Mouse (Mus musculus): ENCODE measurements at regions not wholly inside any gene's neighbourhood (a gene's known extent, or its start where the extent isn't known, plus 50 kb on each side); places are given as distances from the start of the nearest gene placed in this dataset.

- WGBS = 87% methylated on average over 2 of the region's 2 CpGs
Measured at GRCm38 (mm10) chr6:93265164-93265563, 321.9 kb upstream of the Adamts9 start.

DNA sequence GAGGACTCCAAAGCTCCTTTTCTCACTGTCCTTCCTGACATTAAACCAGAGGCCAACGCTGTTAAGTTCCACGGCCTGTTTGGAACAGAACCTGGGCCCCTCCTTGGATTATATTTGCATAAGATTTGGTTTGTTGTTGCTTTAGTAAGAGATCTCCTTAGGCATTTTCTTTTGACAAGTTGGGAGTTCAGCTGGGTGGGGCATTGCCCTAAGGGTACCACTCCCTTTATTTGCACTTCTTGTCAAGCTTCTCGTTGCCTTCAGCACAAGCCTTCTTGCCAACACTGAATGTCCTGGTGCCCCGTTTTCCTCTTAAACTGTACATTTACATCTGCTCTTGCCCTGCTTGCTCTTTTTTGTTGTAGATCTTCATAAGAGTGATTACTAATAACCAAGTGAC, 317.5 kb upstream of the Adamts9 start:
- no peak overlapping the region for H3K4me2 ChIP-seq (ENCODE audit: low read depth, low read length, poor library complexity, severe bottlenecking)
- no peak for ATAC-seq (ENCODE audit: low FRiP score)
- TF ChIP-seq CTCF (IDR thresholded peaks at IDR 0.05) = no peak

More at GRCm38 (mm10) chr6:93265164-93265563, 321.9 kb upstream of the Adamts9 start:
- no peaks in the 10 kb centered on the region for H3K9me3 ChIP-seq (ENCODE audit: low read length)
- no peak overlapping the region for H3K4me2 ChIP-seq (ENCODE audit: low read depth, low read length, poor library complexity, severe bottlenecking)
- no peak for ATAC-seq (ENCODE audit: low FRiP score)
- TF ChIP-seq CTCF (IDR thresholded peaks at IDR 0.05) = no peak
- no peak overlapping the region for H3K27ac ChIP-seq (ENCODE audit: low read depth, low read length)
- H3K4me1 ChIP-seq (ENCODE audit: insufficient read depth, low read length) = no peaks in the 10 kb centered on the region
- no peak overlapping the region for H3K4me3 ChIP-seq (ENCODE audit: low read depth, low read length)
- no peaks in the 10 kb centered on the region for H3K36me3 ChIP-seq (ENCODE audit: insufficient read depth, low read length)
- H3K9ac ChIP-seq (replicated peaks; ENCODE audit: low read length, poor library complexity, severe bottlenecking) = no peak overlapping the region
- DNase-seq (ENCODE audit: low spot score) = no peak
- no peaks in the 10 kb centered on the region for H3K27me3 ChIP-seq (ENCODE audit: insufficient read depth, low read length)

DNA sequence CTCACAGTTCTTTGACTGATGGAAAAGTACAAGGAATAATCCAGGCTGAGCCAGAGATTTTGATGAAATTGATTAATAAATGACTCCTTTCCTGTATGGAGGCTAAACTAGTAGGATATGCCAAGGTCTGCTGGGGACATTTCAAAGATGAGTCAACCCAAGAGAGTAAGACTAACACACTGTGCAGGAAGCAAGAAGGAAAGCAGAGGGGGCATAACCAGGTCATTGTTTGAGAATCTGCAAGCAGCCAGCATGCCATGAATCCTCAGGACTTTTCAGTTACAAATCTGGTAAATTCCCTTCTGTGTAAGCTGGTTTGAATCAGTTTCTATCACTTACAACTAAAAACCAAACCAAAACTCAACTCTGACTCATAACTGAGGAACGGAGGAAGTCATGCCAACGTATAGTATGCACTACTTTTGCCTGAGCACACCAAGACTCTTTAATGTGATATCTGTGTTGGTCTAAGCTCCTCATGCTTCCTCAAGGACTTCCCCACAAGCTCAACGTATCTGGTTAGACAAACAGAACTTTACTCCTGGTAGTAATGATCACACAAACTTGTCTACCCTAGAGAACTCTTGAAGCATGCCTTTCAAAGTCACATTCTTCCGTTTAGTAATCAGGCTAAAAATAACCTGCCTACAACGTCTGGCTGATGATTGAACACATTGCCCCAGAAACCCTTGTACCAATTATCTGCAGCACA, 314.0 kb upstream of the Adamts9 start:
- 88% methylated on average over 5 of the region's 5 CpGs for WGBS
- H3K9me3 ChIP-seq (ENCODE audit: low read length) = no peaks in the 10 kb centered on the region
- no peak for TF ChIP-seq CTCF (IDR thresholded peaks at IDR 0.05)
- H3K4me2 ChIP-seq (ENCODE audit: low read depth, low read length, poor library complexity, severe bottlenecking) = no peak overlapping the region
- H3K36me3 ChIP-seq (ENCODE audit: insufficient read depth, low read length) = no peaks in the 10 kb centered on the region
- no peaks in the 10 kb centered on the region for H3K27me3 ChIP-seq (ENCODE audit: insufficient read depth, low read length)
- no peaks in the 10 kb centered on the region for H3K4me1 ChIP-seq (ENCODE audit: insufficient read depth, low read length)
- no peak overlapping the region for H3K4me3 ChIP-seq (ENCODE audit: low read depth, low read length)
- no peak overlapping the region for H3K27ac ChIP-seq (ENCODE audit: low read depth, low read length)
- DNase-seq (ENCODE audit: low spot score) = no peak
- no peak overlapping the region for H3K9ac ChIP-seq (replicated peaks; ENCODE audit: low read length, poor library complexity, severe bottlenecking)
- ATAC-seq (ENCODE audit: low FRiP score) = no peak

More for the DNA sequence above, 317.5 kb upstream of the Adamts9 start:
- WGBS = 89% methylated on average over 4 of the region's 4 CpGs
- H3K4me1 ChIP-seq (ENCODE audit: insufficient read depth, low read length) = no peaks in the 10 kb centered on the region
- no peak overlapping the region for H3K4me3 ChIP-seq (ENCODE audit: low read depth, low read length)
- no peak overlapping the region for H3K27ac ChIP-seq (ENCODE audit: low read depth, low read length)
- no peaks in the 10 kb centered on the region for H3K36me3 ChIP-seq (ENCODE audit: insufficient read depth, low read length)
- DNase-seq (ENCODE audit: low spot score) = no peak
- no peaks in the 10 kb centered on the region for H3K9me3 ChIP-seq (ENCODE audit: low read length)
- no peak overlapping the region for H3K9ac ChIP-seq (replicated peaks; ENCODE audit: low read length, poor library complexity, severe bottlenecking)
- no peaks in the 10 kb centered on the region for H3K27me3 ChIP-seq (ENCODE audit: insufficient read depth, low read length)

- no peak for TF ChIP-seq CTCF (IDR thresholded peaks at IDR 0.05)
- ATAC-seq (ENCODE audit: low FRiP score) = no peak
- Histone ChIP-seq H3K4me2 (ENCODE audit: low read depth, low read length, poor library complexity, severe bottlenecking) (no peak overlapping the region), H3K27me3 (ENCODE audit: insufficient read depth, low read length) (no peaks in the 10 kb centered on the region), H3K4me1 (ENCODE audit: insufficient read depth, low read length) (no peaks in the 10 kb centered on the region), H3K9me3 (ENCODE audit: low read length) (no peaks in the 10 kb centered on the region), H3K36me3 (ENCODE audit: insufficient read depth, low read length) (no peaks in the 10 kb centered on the region), H3K4me3 (ENCODE audit: low read depth, low read length) (no peak overlapping the region), H3K9ac (replicated peaks; ENCODE audit: low read length, poor library complexity, severe bottlenecking) (no peak overlapping the region), H3K27ac (ENCODE audit: low read depth, low read length) (no peak overlapping the region)
- no peak for DNase-seq (ENCODE audit: low spot score)
- 63% methylated on average over 7 of the region's 7 CpGs for WGBS
Measured at GRCm38 (mm10) chr6:93253746-93254145, 310.5 kb upstream of the Adamts9 start.

GRCm38 (mm10) chr6:93248973-93249372, 305.7 kb upstream of the Adamts9 start:
- ATAC-seq (ENCODE audit: low FRiP score) = no peak
- no peaks in the 10 kb centered on the region for H3K27me3 ChIP-seq (ENCODE audit: insufficient read depth, low read length)
- no peak for TF ChIP-seq CTCF (IDR thresholded peaks at IDR 0.05)
- no peak overlapping the region for H3K9ac ChIP-seq (replicated peaks; ENCODE audit: low read length, poor library complexity, severe bottlenecking)
- H3K36me3 ChIP-seq (ENCODE audit: insufficient read depth, low read length) = no peaks in the 10 kb centered on the region
- H3K4me1 ChIP-seq (ENCODE audit: insufficient read depth, low read length) = no peaks in the 10 kb centered on the region
- no peak for DNase-seq (ENCODE audit: low spot score)
- H3K27ac ChIP-seq (ENCODE audit: low read depth, low read length) = no peak overlapping the region
- no peaks in the 10 kb centered on the region for H3K9me3 ChIP-seq (ENCODE audit: low read length)
- 95% methylated on average over 4 of the region's 4 CpGs for WGBS
- no peak overlapping the region for H3K4me2 ChIP-seq (ENCODE audit: low read depth, low read length, poor library complexity, severe bottlenecking)
- H3K4me3 ChIP-seq (ENCODE audit: low read depth, low read length) = no peak overlapping the region

- no peak for TF ChIP-seq CTCF (IDR thresholded peaks at IDR 0.05)
- Histone ChIP-seq H3K4me2 (ENCODE audit: low read depth, low read length, poor library complexity, severe bottlenecking) (no peak overlapping the region), H3K27ac (ENCODE audit: low read depth, low read length) (no peak overlapping the region), H3K36me3 (ENCODE audit: insufficient read depth, low read length) (no peaks in the 10 kb centered on the region), H3K9ac (replicated peaks; ENCODE audit: low read length, poor library complexity, severe bottlenecking) (no peak overlapping the region), H3K4me1 (ENCODE audit: insufficient read depth, low read length) (no peaks in the 10 kb centered on the region), H3K9me3 (ENCODE audit: low read length) (0 out of 2 replicates have a peak, but pooled peaks cover 4% of the 10 kb centered on the region), H3K4me3 (ENCODE audit: low read depth, low read length) (no peak overlapping the region), H3K27me3 (ENCODE audit: insufficient read depth, low read length) (no peaks in the 10 kb centered on the region)
- 89% methylated on average over 6 of the region's 6 CpGs for WGBS
- ATAC-seq (ENCODE audit: low FRiP score) = no peak
- no peak for DNase-seq (ENCODE audit: low spot score)
Measured at GRCm38 (mm10) chr6:93246498-93247242, 303.4 kb upstream of the Adamts9 start.

All from midbrain, postnatal 0 days (tissue).